Mouse (Mus musculus) ovary, adult 18-20 months (tissue): ENCODE measurements around the gene Rap1gap.

Experiments
- DNase-seq: peaks from one replicate; pipeline ENCODE4 v3.0.0; 2022; ENCODE audit warnings: low spot score, mixed read lengths

The Rap1gap gene

GRCm38 (mm10) chr4:137722692-137723427 is 58.3 kb downstream of the Rap1gap start:
- no peak for DNase-seq

- no peak for DNase-seq
These were observed 59.0 kb downstream of the Rap1gap start for GRCm38 (mm10) chr4:137723527-137723926.

GRCm38 (mm10) chr4:137724212-137724611 is 59.7 kb downstream of the Rap1gap start:
- DNase-seq: no peak

GRCm38 (mm10) chr4:137724766-137725165 is 60.2 kb downstream of the Rap1gap start:
- DNase-seq: no peak

GRCm38 (mm10) chr4:137725541-137726145 is 61.1 kb downstream of the Rap1gap start:
- no peak for DNase-seq

GRCm38 (mm10) chr4:137726739-137727505 is 62.4 kb downstream of the Rap1gap start:
- no peak for DNase-seq

GRCm38 (mm10) chr4:137727506-137728187 is 63.1 kb downstream of the Rap1gap start:
- no peak for DNase-seq

- no peak for DNase-seq
These were observed 64.1 kb downstream of the Rap1gap start for GRCm38 (mm10) chr4:137728399-137729154.

GRCm38 (mm10) chr4:137729155-137729855 is 64.8 kb downstream of the Rap1gap start:
- DNase-seq: no peak

- peak; percentile 65 for DNase-seq
These were observed 65.6 kb downstream of the Rap1gap start for GRCm38 (mm10) chr4:137730134-137730533.

- no peak for DNase-seq
These were observed 66.2 kb downstream of the Rap1gap start for GRCm38 (mm10) chr4:137730757-137731156.

- DNase-seq: no peak
These were observed 67.4 kb downstream of the Rap1gap start for GRCm38 (mm10) chr4:137731891-137732290.

- no peak for DNase-seq
These were observed 67.8 kb downstream of the Rap1gap start for GRCm38 (mm10) chr4:137732361-137732760.

GRCm38 (mm10) chr4:137732962-137733361 is 68.4 kb downstream of the Rap1gap start:
- DNase-seq: no peak

- DNase-seq: no peak
These were observed 68.9 kb downstream of the Rap1gap start for GRCm38 (mm10) chr4:137733459-137733858.

GRCm38 (mm10) chr4:137736220-137736701 is 71.7 kb downstream of the Rap1gap start:
- no peak for DNase-seq

- DNase-seq: no peak
These were observed 73.2 kb downstream of the Rap1gap start for GRCm38 (mm10) chr4:137737760-137738159.

- no peak for DNase-seq
These were observed 74.8 kb downstream of the Rap1gap start for GRCm38 (mm10) chr4:137739151-137739923.

GRCm38 (mm10) chr4:137740350-137740749 is 75.8 kb downstream of the Rap1gap start:
- no peak for DNase-seq

- DNase-seq: no peak
These were observed 79.3 kb downstream of the Rap1gap start for GRCm38 (mm10) chr4:137743791-137744190.
